Mouse (Mus musculus) macrophage (primary cell): ENCODE measurements around the gene Arl10. TPM values are rescaled to one million over a fixed set of nuclear protein-coding genes. Genes with fewer than 3 reads are reported as not detected.
A peak's percentile ranks its signal among the peaks of the same experiment; 100 is the strongest.

Source experiments
- H3K27ac ChIP-seq: fragments of 350-480 bp; formaldehyde crosslinking; 2 replicates; pipeline ENCODE4 v1.9.0; 2021
- H3K36me3 ChIP-seq: fragments of 350-480 bp; formaldehyde crosslinking; 2 replicates; pipeline ENCODE4 v1.9.0; 2021; ENCODE audit errors: inconsistent target
- H3K4me3 ChIP-seq: fragments of 350-480 bp; formaldehyde crosslinking; 2 replicates; pipeline ENCODE4 v1.9.0; 2021; ENCODE audit errors: inconsistent target
- H3K79me2 ChIP-seq: fragments of 350-480 bp; formaldehyde crosslinking; 2 replicates; pipeline ENCODE4 v1.9.0; 2021; ENCODE audit errors: inconsistent target
- WGBS: methylation state at CpG from one replicate; pipeline ENCODE4 v1.1.7; 2026; ENCODE audit warnings: inconsistent platforms; ENCODE audit not compliant: missing documents; 5-methylcytosine and 5-hydroxymethylcytosine counted together
- polyA plus RNA-seq: library from polyadenylated mRNA; stranded (reverse); fragments of 250-400 nt; gene quantifications from 3 replicates; pipeline ENCODE4 v1.2.4, GENCODE M21; 2018; ENCODE audit warnings: inconsistent platforms

Arl10 gene
- polyA plus RNA-seq, 1 experiment from 2014 or later: 9.2 TPM

DNA sequence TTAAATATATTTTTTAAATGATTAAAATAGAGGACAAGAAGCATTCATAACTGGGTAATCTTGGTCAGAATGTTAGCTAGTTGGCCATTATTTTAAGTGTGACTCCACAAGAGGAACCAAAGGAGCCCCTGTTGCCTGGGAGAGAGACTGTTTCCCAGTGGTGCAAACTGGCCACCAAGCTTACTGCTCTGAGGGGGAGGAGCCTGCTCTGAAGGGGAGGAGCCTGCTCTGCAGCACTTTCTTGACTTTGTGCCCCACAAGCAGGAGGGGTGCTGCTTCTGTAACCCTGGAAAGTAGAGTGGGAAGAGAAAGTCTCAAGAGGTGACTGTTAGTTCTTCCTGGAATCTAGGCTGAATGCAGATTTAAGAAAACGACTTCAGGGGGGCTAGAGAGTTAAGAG is 5.5 kb upstream of the Arl10 start:
- peaks cover 6% of the 10 kb centered on the region for H3K79me2 ChIP-seq
- WGBS: 92% methylated on average over 1 of the region's 1 CpGs
- no peak overlapping the region for H3K4me3 ChIP-seq
- no peak overlapping the region for H3K27ac ChIP-seq
- H3K36me3 ChIP-seq: no peaks in the 10 kb centered on the region

DNA sequence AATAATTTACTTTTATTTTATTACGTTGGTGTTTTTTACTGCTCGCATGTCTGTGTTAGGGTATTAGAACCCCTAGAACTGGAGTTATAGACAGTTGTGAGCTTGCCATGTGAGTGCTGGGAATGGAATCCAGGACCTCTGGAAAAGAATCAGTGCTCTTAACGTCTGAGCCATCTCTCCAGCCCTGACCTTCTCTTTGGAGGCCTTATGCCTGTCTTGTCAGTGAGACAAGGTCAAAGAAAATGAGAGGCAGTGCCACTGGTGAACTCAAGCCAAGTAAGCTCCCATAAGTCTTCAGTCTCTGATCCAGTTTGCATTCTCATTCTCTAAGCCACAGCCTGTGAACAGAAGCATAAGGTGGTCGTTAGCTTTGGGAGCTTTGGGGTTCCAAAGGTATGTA is 4.1 kb upstream of the Arl10 start:
- H3K27ac ChIP-seq: no peak overlapping the region
- no peaks in the 10 kb centered on the region for H3K36me3 ChIP-seq
- 96% methylated on average over 4 of the region's 4 CpGs for WGBS
- no peak overlapping the region for H3K4me3 ChIP-seq
- peaks cover 4% of the 10 kb centered on the region; the same call in 1 of the 2 replicates for H3K79me2 ChIP-seq

DNA sequence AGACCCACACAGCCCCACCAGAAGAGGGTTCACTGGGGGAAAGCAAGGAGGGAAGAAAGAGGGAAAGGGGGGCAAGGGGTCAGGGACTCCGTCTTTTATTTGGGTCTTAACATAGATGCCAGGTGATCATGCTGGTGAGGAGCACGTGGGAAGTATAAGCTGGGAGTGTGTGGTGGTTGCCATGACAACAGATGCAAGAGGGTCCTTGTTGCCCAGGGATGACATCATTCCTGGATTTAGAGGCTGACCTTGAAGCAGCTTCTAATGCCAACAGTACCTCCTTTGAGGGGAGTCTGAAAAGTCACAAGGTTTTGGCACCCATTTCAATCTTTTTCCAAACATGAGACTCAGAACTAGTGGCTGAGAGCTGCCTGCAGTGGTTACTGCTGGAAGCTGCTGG is 3.2 kb upstream of the Arl10 start:
- Histone ChIP-seq H3K36me3 (no peaks in the 10 kb centered on the region), H3K79me2 (peaks cover 10% of the 10 kb centered on the region; the same call in 1 of the 2 replicates), H3K27ac (no peak overlapping the region), H3K4me3 (no peak overlapping the region)
- WGBS: 81% methylated on average over 2 of the region's 2 CpGs

DNA sequence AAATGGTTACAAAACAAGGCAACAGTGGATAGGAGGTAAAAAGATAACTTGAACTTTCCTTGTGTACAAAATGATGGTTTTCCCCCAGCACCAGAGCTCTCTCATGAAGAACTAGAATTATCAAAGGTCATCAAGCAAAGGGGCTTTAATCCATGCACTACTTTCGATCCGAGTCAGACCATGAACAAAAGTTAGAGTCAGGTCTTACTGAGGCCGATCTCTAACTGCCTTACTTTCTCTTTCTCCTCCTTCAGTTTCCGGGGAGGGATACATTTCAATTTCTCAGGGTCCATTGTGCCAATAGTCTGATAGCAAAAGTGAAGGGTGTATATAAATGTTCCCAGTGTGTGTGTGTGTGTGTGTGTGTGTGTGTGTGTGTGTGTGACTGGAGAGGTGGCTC is 2.2 kb upstream of the Arl10 start:
- H3K27ac ChIP-seq: no peak overlapping the region
- no peak overlapping the region for H3K4me3 ChIP-seq
- peaks cover 10% of the 10 kb centered on the region; the same call in 1 of the 2 replicates for H3K79me2 ChIP-seq
- 90% methylated on average over 4 of the region's 4 CpGs for WGBS
- H3K36me3 ChIP-seq: no peaks in the 10 kb centered on the region

DNA sequence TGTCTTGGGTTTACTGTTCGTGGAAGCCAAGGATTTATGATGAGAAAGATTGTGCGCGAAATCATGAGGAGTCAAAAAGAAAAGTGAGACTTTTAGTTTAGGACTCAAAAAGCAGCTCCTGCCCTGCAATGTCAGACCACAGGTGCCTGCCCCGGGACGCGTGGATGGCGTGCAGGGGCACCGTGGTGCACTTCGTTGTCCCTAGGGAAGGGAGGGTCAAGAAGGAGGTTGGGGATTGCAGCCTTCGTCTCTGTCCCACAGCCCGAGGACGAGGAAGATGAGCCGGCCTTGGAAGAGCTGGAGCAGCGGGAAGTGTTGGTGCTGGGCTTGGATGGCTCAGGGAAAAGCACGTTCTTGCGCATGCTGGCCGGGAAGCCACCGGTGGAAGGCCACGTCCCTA is 674 bp downstream of the Arl10 start:
- WGBS: 13% methylated on average over 19 of the region's 19 CpGs
- H3K4me3 ChIP-seq: peak overlapping the region; percentile 50
- H3K36me3 ChIP-seq: 0 out of 2 replicates have a peak, but pooled peaks cover 2% of the 10 kb centered on the region
- H3K79me2 ChIP-seq: peaks cover 10% of the 10 kb centered on the region; the same call in 1 of the 2 replicates
- H3K27ac ChIP-seq: 0 out of 2 replicates have a peak overlapping the region, but pooled peaks have one; percentile 1

DNA sequence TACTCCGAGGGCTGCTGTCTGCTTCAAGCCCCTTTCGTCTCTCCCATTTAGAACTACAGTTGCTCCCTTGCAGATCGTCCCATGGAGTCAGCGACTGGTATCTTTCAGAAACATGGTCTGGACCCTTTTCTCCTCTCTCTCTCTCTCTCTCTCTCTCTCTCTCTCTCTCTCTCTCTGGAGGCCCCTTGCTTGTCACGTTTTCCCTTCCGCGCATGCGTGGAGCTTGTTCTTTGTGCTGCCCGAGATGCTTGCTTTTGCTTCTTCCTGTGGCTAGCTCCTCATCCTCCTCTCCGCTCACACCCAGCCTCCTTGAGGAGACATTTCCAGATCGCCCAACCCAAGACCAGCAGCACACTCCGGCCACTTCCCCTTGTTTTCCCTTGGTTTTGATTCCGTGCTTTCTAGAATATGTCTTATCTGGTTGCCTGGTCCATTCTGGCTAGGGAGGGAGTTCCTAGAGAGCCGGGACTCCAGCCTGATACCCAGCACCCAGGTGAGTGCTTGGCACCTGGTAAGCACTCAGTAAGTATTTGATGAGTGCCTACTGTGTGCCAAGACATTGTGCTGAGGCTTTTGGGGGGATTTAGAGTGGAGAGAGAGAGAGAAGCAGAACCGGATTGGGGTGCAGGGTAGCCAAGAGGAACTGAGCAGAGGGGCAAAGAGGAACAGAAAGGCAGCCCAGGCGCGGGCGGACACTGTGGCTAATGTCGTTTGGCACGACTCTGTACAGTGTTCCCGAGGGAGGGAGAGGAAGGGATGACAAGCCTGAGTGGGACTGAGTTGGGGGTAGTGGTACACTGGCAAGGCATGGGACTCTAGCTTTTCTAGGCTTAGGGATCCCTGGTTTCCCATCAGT is 3.1 kb downstream of the Arl10 start:
- Histone ChIP-seq H3K4me3 (peak overlapping the region; percentile 4; the same call in 1 of the 2 replicates), H3K36me3 (peaks cover 7% of the 10 kb centered on the region; the same call in 1 of the 2 replicates), H3K27ac (peak overlapping the region; percentile 74), H3K79me2 (peaks cover 10% of the 10 kb centered on the region; the same call in 1 of the 2 replicates)
- WGBS: 28% methylated on average over 19 of the region's 21 CpGs

DNA sequence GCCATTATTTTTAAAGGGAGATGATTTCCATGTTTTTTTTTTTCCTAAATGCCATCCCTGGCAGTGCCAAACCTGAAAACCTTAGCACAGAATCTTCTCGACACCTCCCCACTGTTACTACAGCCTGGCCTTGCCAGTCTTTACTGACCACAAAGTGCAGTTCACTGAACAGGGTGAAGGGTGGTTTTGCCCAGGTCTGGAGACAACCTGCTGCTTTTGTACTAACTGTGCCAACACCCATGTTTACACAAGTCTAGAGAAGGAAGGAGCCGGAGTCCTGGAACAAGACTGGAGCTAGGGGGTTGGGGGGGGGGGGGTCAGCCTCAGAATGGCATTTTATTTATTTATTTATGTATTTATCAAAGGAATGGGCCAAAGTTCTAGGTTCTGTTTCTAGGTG is 6.6 kb downstream of the Arl10 start:
- WGBS: 86% methylated on average over 2 of the region's 2 CpGs
- Histone ChIP-seq H3K36me3 (peaks cover 33% of the 10 kb centered on the region; the same call in 1 of the 2 replicates), H3K27ac (no peak overlapping the region)

DNA sequence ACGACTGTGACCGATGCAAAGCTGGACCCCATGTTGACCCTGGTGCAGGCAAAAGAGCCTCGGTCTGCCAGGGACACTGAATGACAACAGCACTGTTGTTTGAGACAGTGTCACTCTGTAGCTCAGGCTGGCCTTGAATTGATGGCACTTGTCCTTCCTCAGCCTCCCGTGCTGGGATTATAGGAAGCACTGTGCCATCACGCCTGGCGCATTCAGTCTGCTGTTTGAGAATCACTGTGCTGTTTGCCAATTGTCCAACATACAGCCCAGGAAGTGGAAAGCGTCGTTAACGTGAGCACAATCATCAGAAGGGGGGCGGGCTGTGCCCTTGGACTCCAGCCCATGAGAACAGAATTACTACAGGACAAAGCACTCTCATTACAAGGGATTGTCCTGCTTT is 7.3 kb downstream of the Arl10 start:
- no peaks in the 10 kb centered on the region for H3K79me2 ChIP-seq
- no peak overlapping the region for H3K27ac ChIP-seq
- H3K36me3 ChIP-seq: peaks cover 33% of the 10 kb centered on the region; the same call in 1 of the 2 replicates
- 92% methylated on average over 10 of the region's 10 CpGs for whole genome bisulfite sequencing
- H3K4me3 ChIP-seq: no peak overlapping the region

More for the DNA sequence above, 6.6 kb downstream of the Arl10 start:
- no peaks in the 10 kb centered on the region; the same call in 1 of the 2 replicates for H3K79me2 ChIP-seq
- no peak overlapping the region for H3K4me3 ChIP-seq

DNA sequence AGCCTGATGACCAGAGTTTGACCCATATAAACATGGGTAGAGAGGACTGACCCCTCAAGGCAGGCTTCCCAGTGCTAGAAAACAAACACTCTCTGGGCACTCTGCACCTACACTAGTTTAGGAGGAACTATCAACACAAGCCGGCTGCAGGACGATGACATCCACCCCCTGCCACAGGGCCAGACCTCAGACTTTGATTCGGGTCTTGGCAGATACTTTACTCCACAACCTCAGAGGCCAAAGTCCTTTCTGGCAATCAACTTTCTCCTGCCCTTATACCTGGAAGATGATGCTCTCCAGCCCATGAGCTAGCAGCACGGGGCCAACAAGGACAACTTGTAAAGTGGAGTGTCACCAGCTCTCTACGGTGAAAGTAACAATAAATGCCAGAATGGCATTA is 8.0 kb downstream of the Arl10 start:
- Histone ChIP-seq H3K36me3 (peaks cover 33% of the 10 kb centered on the region; the same call in 1 of the 2 replicates), H3K79me2 (no peaks in the 10 kb centered on the region), H3K4me3 (no peak overlapping the region), H3K27ac (no peak overlapping the region)
- 88% methylated on average over 5 of the region's 5 CpGs for WGBS

DNA sequence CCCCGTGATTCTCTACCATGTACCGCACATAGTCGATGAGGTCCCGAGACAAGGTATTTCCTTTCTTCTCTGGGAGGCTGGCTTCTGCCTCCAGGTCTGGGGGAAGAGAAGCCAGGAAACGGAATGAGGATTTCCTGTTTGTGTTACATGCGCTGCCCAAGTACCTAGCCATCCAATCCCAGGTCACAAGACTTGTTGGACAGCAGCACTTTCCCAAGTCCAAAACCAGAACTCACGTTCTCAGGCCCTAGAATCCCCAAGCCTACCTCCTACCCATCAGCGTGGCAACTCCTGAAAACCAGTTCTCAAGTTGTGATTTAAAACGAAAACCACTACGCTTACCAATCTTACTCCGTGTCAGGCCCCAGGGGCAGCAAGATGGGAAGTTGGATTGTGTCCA is 11.0 kb downstream of the Arl10 start:
- no peaks in the 10 kb centered on the region for H3K79me2 ChIP-seq
- H3K27ac ChIP-seq: no peak overlapping the region
- peaks cover 27% of the 10 kb centered on the region; the same call in 1 of the 2 replicates for H3K36me3 ChIP-seq
- H3K4me3 ChIP-seq: no peak overlapping the region
- WGBS: 91% methylated on average over 11 of the region's 11 CpGs

DNA sequence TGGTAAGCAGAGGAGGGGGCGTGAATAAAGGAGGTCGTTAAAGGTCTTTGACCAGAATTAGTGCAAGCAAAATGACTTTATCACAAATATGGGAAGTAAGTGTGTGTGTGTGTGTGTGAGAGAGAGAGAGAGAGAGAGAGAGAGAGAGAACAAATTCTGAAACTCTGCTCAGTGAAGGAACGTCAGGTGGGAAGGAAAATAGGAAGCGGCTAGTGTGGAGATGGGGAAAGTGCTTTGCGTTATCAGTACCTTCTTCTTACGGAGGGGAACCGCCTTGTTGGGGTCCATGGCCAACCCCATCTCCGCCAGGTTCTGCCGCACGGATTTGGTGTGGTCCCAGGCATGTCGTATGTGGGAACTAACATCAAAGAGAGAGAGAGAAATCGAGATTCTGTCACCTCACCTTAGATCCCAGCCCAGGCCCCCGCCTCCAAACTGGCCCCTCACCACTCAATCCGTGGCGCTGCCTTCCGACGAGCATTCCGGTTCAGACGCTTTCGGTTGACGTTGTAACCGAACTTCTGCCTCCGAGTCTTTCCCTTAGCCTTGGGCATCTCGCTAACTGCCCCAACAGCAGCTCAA is 14.7 kb downstream of the Arl10 start:
- Histone ChIP-seq H3K36me3 (peaks cover 14% of the 10 kb centered on the region; the same call in 1 of the 2 replicates), H3K79me2 (peaks cover 13% of the 10 kb centered on the region; the same call in 1 of the 2 replicates), H3K4me3 (peak overlapping the region; percentile 98), H3K27ac (peak overlapping the region; percentile 61)
- 3% methylated on average over 24 of the region's 24 CpGs for whole genome bisulfite sequencing

DNA sequence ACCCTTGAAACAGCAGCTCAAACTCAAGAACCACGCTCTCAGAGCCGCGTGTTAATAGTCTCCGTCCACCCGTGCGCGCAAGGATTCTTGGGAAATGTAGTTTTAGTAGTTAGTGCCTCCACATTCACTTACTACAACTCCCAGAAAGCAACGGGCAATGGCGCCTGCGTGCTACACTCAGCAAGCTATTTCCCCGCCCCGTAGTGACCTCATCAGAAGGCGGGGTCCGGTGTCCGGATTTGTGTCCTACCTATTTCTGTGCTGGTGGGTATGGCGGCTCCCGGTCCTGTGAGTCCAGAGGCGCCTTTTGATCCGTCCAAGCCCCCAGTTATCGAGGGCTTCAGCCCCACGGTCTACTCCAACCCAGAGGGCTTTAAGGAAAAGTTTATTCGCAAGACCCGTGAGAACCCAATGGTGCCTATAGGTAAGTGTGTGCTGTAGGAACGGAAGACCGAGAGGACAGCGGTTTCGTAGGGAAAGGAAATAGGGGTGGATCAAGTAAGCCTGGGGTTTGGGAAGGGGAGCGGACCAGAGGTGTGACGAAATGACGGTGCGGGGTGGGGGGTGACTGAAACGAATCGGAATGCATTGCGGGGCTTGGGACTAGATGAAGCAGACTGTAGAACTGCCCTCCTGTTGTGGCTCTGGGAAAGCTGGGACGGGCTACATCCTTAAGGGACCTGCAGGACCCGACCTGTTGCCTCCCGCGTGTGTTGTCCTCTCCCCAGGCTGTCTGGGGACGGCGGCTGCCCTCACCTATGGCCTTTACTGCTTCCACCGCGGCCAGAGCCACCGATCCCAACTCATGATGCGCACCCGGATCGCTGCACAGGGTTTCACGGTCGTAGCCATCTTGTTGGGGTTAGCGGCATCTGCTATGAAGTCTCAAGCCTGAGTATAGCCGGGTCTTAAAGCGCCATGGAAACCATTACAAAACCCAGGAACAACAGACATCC is 15.5 kb downstream of the Arl10 start, which contains the start of the genes Nop16 and Higd2a:
Gene Nop16 (minus strand): TSS at position 95 of the 956 bp plus-strand sequence.
Gene Higd2a (plus strand): TSS at position 212 of the 956 bp plus-strand sequence.
- Histone ChIP-seq H3K27ac (peak within 1 kb of the TSS; percentile 61), H3K4me3 (peak within 1 kb of the TSS; percentile 98), H3K36me3 (peaks cover 8% of the 10 kb centered on the region; the same call in 1 of the 2 replicates), H3K79me2 (peaks cover 13% of the 10 kb centered on the region; the same call in 1 of the 2 replicates)
- under 1% methylated on average over 50 of the region's 51 CpGs for WGBS

DNA sequence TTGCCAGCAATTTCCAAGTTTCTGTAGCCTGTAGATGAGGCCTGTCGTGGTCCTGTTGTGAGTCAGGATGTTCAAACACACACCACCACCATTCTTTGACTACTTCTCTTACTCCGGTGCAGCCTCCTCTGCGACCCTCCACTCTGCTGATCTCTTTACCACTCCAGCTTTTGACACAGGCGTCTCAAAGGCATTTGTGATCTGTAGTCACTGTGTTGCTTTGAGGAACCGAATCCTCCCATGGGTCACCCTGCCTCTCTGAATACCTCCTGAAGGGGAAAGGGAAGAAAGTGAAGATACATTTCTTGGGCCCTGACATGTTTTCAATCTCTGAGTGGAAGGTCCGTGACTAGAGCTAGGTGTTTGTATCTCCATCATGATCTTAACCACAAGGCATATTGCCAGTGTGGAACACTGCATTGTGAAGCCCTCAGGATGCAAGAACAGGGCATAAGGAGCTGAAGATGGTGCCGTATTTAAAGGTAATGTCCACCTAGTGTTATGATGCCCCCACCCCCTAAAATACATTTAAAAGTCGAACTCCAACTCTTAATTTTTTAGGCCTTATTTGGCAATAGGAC is 17.1 kb downstream of the Arl10 start:
- peaks cover 13% of the 10 kb centered on the region; the same call in 1 of the 2 replicates for H3K79me2 ChIP-seq
- no peak overlapping the region for H3K4me3 ChIP-seq
- 81% methylated on average over 8 of the region's 8 CpGs for WGBS
- no peak overlapping the region for H3K27ac ChIP-seq
- no peaks in the 10 kb centered on the region for H3K36me3 ChIP-seq
